Mouse (Mus musculus) hindbrain, embryonic 11.5 days (tissue): Measurements from ENCODE around the gene Spsb4. TPM values are rescaled to one million over a fixed set of nuclear protein-coding genes. Genes with fewer than 3 reads are reported as not detected.
A peak's percentile ranks its signal among the peaks of the same experiment; 100 is the strongest.

Source experiments
- ATAC-seq: fragments of 200-750 bp; cut with Nextera tagmentation; 2 replicates; pipeline ENCODE4 v1.8.0; 2017; ENCODE audit warnings: mild to moderate bottlenecking, moderate TSS enrichment, moderate library complexity; ENCODE audit not compliant: low FRiP score
- DNase-seq: peaks from one replicate; pipeline ENCODE4 v3.0.0-alpha.2; 2015; ENCODE audit warnings: low spot score
- H3K27ac ChIP-seq: fragments of 300-500 bp; sonication (generic); 2 replicates; pipeline ENCODE4 v1.5.1; 2014; ENCODE audit warnings: mild to moderate bottlenecking, low read depth, low read length
- H3K27me3 ChIP-seq: fragments of 300-500 bp; sonication (generic); 2 replicates; pipeline ENCODE4 v1.6.1; 2014; ENCODE audit warnings: mild to moderate bottlenecking, low read length, moderate library complexity, mixed read lengths; ENCODE audit not compliant: control insufficient read depth, insufficient read depth
- H3K36me3 ChIP-seq: fragments of 300-500 bp; sonication (generic); 2 replicates; pipeline ENCODE4 v1.6.1; 2014; ENCODE audit warnings: mild to moderate bottlenecking, low read length, moderate library complexity, mixed read lengths; ENCODE audit not compliant: control insufficient read depth, insufficient read depth
- H3K4me1 ChIP-seq: fragments of 300-500 bp; sonication (generic); replicated peaks from 2 replicates; pipeline ENCODE4 v1.6.1; 2014; ENCODE audit warnings: low read length, mixed read lengths; ENCODE audit not compliant: control insufficient read depth, insufficient read depth
- H3K4me2 ChIP-seq: fragments of 300-500 bp; sonication (generic); replicated peaks from 2 replicates; pipeline ENCODE4 v1.6.1; 2014; ENCODE audit warnings: mild to moderate bottlenecking, low read depth, low read length
- H3K4me3 ChIP-seq: fragments of 300-500 bp; sonication (generic); 2 replicates; pipeline ENCODE4 v1.5.1; 2014; ENCODE audit warnings: low read depth, low read length
- H3K9ac ChIP-seq: fragments of 300-500 bp; sonication (generic); 2 replicates; pipeline ENCODE4 v1.6.1; 2014; ENCODE audit warnings: low read depth, low read length
- H3K9me3 ChIP-seq: fragments of 300-500 bp; sonication (generic); 2 replicates; pipeline ENCODE4 v1.6.1; 2016; ENCODE audit warnings: low read length; ENCODE audit not compliant: control insufficient read depth
- WGBS: fragments of 180-500 bp; shearing (Covaris S2); extraction: QIAGEN DNeasy Blood & Tissue Kit; methylation state at CpG from one replicate; pipeline ENCODE4 v1.1.7; 2014; 5-methylcytosine and 5-hydroxymethylcytosine counted together
- polyA plus RNA-seq: library from polyadenylated mRNA; unstranded; fragments of >200 nt; fragmentation: Nextera tagmentation; extraction: Ambion mirVana; gene quantifications from 2 replicates; pipeline ENCODE4 v1.2.1, GENCODE M21; 2014

The Spsb4 gene
- polyA plus RNA-seq, 1 experiment from 2014 or later: 85.4 TPM

DNA sequence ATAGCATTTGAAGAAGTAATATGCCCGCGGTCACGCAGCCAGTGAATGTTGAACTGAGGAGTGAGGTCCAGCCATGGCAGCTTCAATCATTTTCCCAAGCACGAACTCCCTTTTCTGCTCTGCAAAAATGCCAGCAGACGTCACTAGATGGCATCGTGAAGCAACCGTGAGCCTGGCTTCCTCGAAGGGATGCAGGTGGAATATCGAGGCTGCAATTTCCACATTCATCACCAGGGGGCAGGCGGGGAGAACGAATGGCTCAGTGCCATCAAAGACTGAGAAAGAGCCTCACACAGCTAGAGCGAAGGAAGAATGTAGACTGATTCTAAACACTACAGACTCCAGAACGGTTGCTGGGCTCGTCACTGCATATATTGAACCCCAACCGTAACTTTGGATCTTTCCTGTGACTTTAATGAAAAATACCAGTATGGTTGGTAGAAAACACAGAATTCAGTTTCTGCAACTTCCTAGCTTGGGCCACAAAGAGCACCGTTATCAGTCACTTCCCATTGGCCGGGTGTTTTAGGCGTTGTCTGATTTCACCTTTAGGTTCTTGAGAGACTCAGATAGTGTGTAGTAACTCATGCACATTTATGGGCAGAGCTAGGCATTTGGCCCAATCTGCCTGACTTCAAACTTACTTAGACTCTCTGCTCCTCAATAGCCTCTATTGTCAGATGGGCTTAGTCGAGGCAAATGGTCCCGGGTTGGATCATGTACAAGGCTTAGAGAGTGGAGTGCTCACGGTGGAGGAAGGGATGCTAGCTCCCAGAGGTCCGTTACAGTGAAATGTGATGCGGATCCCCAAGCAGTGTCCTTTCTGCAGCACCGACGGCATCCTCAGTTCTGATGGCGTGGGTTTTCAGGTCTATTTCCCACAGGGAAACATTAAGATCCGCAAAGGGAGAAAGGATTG lies 101.8 kb downstream of the Spsb4 start:
- DNase-seq: peak; percentile 99
- Histone ChIP-seq H3K4me1 (no peaks in the 10 kb centered on the region), H3K27me3 (no peaks in the 10 kb centered on the region), H3K4me3 (no peak overlapping the region), H3K36me3 (no peaks in the 10 kb centered on the region), H3K4me2 (no peak overlapping the region), H3K27ac (no peak overlapping the region), H3K9me3 (no peaks in the 10 kb centered on the region), H3K9ac (no peak overlapping the region)
- WGBS: 42% methylated on average over 27 of the region's 27 CpGs
- ATAC-seq: peak; percentile 80

DNA sequence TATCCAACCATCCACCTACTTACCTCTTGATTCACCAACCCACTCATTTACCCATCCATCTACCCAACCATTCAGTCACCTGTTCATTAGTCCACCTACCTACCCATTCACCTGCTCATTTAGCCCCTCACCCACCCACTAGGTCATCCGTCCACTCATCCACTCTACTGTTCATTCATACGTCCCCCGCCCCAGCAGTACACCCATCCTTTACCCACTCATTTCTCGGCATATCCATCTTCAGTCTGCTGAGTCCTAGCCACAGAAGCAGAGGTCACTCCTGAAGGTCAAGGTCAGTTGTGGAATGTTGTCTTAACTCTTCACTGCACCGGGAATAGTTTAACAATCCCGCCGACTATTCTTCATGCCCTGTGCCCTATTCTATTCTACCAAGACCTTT lies 102.6 kb downstream of the Spsb4 start:
- DNase-seq (no peak), ATAC-seq (no peak; the same call in 1 of the 2 replicates)
- no peak overlapping the region for H3K9ac ChIP-seq
- no peak overlapping the region for H3K27ac ChIP-seq
- H3K4me3 ChIP-seq: no peak overlapping the region
- H3K9me3 ChIP-seq: no peaks in the 10 kb centered on the region
- H3K27me3 ChIP-seq: no peaks in the 10 kb centered on the region
- no peak overlapping the region for H3K4me2 ChIP-seq
- no peaks in the 10 kb centered on the region for H3K4me1 ChIP-seq
- WGBS: 52% methylated on average over 7 of the region's 7 CpGs
- no peaks in the 10 kb centered on the region for H3K36me3 ChIP-seq

- no peaks in the 10 kb centered on the region for H3K36me3 ChIP-seq
These were observed 103.8 kb downstream of the Spsb4 start for GRCm38 (mm10) chr9:96914851-96915250.

GRCm38 (mm10) chr9:96914005-96914404 lies 104.6 kb downstream of the Spsb4 start:
- Histone ChIP-seq H3K4me1 (no peaks in the 10 kb centered on the region), H3K27me3 (no peaks in the 10 kb centered on the region), H3K4me3 (no peak overlapping the region), H3K9me3 (no peaks in the 10 kb centered on the region), H3K9ac (no peak overlapping the region), H3K4me2 (no peak overlapping the region), H3K27ac (no peak overlapping the region), H3K36me3 (no peaks in the 10 kb centered on the region)
- ATAC-seq (no peak), DNase-seq (no peak)
- WGBS: 86% methylated on average over 3 of the region's 3 CpGs

More at GRCm38 (mm10) chr9:96914851-96915250, 103.8 kb downstream of the Spsb4 start:
- Histone ChIP-seq H3K4me1 (no peaks in the 10 kb centered on the region), H3K27me3 (no peaks in the 10 kb centered on the region), H3K4me3 (no peak overlapping the region), H3K9me3 (no peaks in the 10 kb centered on the region), H3K4me2 (no peak overlapping the region), H3K9ac (no peak overlapping the region), H3K27ac (no peak overlapping the region)
- no peak for DNase-seq
- WGBS: 86% methylated on average over 6 of the region's 6 CpGs
- ATAC-seq: no peak

DNA sequence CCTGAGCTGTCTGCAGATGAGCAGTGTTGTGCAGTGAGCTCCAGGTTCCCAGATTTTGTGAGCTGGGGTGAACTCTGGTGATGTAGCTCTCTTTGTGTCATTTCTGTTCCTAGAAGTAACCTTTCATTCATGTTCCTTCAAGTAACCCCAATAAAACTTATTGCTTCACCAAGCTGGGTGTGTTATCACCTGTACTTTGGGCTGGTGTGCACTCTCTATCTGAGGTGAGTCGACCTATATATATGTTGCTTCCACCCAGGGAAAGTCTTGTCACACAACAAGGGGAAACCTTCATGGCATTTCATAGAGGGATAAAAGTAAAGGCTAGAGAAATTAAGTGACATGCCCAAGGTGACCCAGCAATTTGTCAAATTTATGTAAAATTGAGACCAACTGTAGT lies 109.1 kb downstream of the Spsb4 start:
- no peak for DNase-seq
- no peaks in the 10 kb centered on the region for H3K27me3 ChIP-seq
- H3K9me3 ChIP-seq: no peaks in the 10 kb centered on the region
- no peak overlapping the region for H3K27ac ChIP-seq
- H3K9ac ChIP-seq: no peak overlapping the region
- ATAC-seq: no peak
- no peak overlapping the region for H3K4me3 ChIP-seq
- H3K4me2 ChIP-seq: no peak overlapping the region
- no peaks in the 10 kb centered on the region for H3K4me1 ChIP-seq
- 87% methylated on average over 1 of the region's 1 CpGs for WGBS
- H3K36me3 ChIP-seq: no peaks in the 10 kb centered on the region

GRCm38 (mm10) chr9:96908737-96909136 lies 109.9 kb downstream of the Spsb4 start:
- Histone ChIP-seq H3K4me2 (no peak overlapping the region), H3K9ac (no peak overlapping the region), H3K9me3 (no peaks in the 10 kb centered on the region), H3K27me3 (no peaks in the 10 kb centered on the region), H3K4me1 (no peaks in the 10 kb centered on the region), H3K27ac (no peak overlapping the region), H3K4me3 (no peak overlapping the region), H3K36me3 (no peaks in the 10 kb centered on the region)
- DNase-seq (no peak), ATAC-seq (no peak)
- WGBS: 75% methylated on average over 2 of the region's 2 CpGs

- Histone ChIP-seq H3K4me1 (no peaks in the 10 kb centered on the region), H3K27me3 (no peaks in the 10 kb centered on the region), H3K4me2 (no peak overlapping the region), H3K27ac (no peak overlapping the region), H3K9me3 (no peaks in the 10 kb centered on the region), H3K36me3 (no peaks in the 10 kb centered on the region), H3K4me3 (no peak overlapping the region), H3K9ac (no peak overlapping the region)
- WGBS: 79% methylated on average over 7 of the region's 7 CpGs
- peak; percentile 33; the same call in 1 of the 2 replicates for ATAC-seq
- no peak for DNase-seq
These were observed 114.0 kb downstream of the Spsb4 start for GRCm38 (mm10) chr9:96904360-96905355.

GRCm38 (mm10) chr9:96899717-96900116 lies 118.9 kb downstream of the Spsb4 start:
- Histone ChIP-seq H3K9me3 (no peaks in the 10 kb centered on the region), H3K4me1 (no peaks in the 10 kb centered on the region), H3K4me3 (no peak overlapping the region), H3K4me2 (no peak overlapping the region), H3K27me3 (no peaks in the 10 kb centered on the region), H3K27ac (no peak overlapping the region), H3K36me3 (no peaks in the 10 kb centered on the region), H3K9ac (no peak overlapping the region)
- DNase-seq (no peak), ATAC-seq (no peak)
- 80% methylated on average over 5 of the region's 5 CpGs for WGBS
